Mouse (Mus musculus) kidney, adult 2 months (tissue): ENCODE measurements around the gene Pde1c.

Source experiments
- CTCF ChIP-seq: fragments of 200-500 bp; conservative IDR thresholded peaks from 2 replicates; pipeline ENCODE4 v1.5.1; 2011; ENCODE audit warnings: low read depth, mild to moderate bottlenecking, control low read depth, low read length, moderate library complexity, mixed read lengths; ENCODE audit not compliant: insufficient read depth, insufficient read length
- POLR2A ChIP-seq: fragments of 200-500 bp; IDR thresholded peaks from one replicate; pipeline ENCODE4 v1.6.1; 2011; ENCODE audit warnings: low read depth, low read length, control low read depth

- TF ChIP-seq CTCF: no peak
- TF ChIP-seq POLR2A: no peak
Observed at GRCm38 (mm10) chr6:56306066-56306465, 262.8 kb downstream of the Pde1c start.
